Mouse (Mus musculus): ENCODE measurements around the gene Wdr4.

GRCm38 (mm10) chr17:31549389-31549788 is 29.6 kb upstream of the Wdr4 start:
- TF ChIP-seq CTCF (IDR thresholded peaks at IDR 0.05; ENCODE audit: low read depth, low read length): no peak
- TF ChIP-seq POLR2A (IDR thresholded peaks at IDR 0.05; ENCODE audit: extremely low read depth, insufficient read depth, low read length): no peak
